Mouse (Mus musculus): Measurements from ENCODE around the gene Enah. TPM values are rescaled to one million over a fixed set of nuclear protein-coding genes. Genes with fewer than 3 reads are reported as not detected.

Gene Enah
- total RNA-seq, 2 experiments from 2014 or later, result 90.6 to 92.1 TPM

DNA sequence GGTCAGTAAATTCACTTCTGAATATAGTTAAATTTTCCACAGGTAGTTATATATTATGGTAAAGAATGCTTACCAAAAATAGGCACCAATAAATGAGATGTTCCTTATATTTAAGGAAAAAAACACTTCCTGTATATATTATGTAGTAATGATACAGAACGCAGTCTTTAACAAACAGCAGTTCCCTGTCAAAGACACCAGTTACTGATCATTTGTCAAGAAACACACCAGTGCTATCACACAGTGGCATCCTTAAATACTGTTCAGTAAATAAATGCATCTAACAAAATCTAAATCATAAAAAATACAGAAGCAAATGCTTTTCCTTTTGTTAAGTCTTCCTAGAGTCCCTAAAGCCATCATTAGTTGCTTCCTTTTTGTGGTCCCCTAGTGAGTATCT, 54.5 kb downstream of the Enah start:
- intact Hi-C loops (cut with DNase I), result loop anchor here (5.0 kb wide), 1 partner anchor 147 kb away; no protein-coding TSS in a partner anchor
- DNase-seq, result no peak

DNA sequence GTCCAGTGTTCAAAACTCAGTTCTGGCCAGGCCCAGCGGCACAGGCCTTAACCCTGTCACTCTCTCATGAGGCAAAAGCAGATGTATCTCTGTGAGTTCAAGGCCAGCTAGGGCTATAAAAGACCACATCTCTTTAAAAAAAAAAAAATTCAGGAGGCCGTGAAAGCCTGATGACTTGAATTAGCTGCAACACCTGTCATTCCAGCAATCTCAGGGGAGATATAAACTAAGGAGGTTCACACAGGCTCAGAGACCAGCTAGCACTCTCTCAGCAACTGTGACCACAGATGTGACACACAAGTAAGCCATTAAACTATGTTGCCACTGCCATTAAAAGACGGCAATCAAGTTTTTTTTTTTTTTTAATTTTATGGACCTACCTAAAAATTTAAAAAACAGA, 56.0 kb downstream of the Enah start:
- DNase-seq, result no peak
- intact Hi-C loops (cut with DNase I), result no loop called here

GRCm38 (mm10) chr1:181963351-181963750, 56.4 kb downstream of the Enah start:
- no peak for DNase-seq
- intact Hi-C loops (cut with DNase I), result no loop called here

DNA sequence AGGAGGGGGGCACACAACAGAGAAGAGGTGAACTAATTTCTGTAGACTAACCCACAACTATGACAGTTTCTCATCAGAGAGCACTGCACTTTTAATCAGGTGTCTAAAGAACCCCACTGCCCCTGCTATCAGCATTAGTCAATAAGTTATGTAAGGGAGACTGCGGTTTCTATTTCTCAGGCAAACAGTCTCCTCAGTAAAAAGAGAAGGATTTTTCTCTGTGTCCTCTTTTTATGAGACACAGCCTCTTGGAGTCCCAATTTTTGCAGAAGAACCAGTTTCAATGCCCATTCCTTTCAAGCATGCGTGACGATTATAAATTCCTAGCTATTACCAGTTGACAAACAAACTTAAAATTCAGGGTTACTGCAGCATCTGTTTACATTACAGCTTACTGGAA, 59.4 kb downstream of the Enah start:
- intact Hi-C loops (cut with DNase I), result no loop called here
- no peak for DNase-seq

DNA sequence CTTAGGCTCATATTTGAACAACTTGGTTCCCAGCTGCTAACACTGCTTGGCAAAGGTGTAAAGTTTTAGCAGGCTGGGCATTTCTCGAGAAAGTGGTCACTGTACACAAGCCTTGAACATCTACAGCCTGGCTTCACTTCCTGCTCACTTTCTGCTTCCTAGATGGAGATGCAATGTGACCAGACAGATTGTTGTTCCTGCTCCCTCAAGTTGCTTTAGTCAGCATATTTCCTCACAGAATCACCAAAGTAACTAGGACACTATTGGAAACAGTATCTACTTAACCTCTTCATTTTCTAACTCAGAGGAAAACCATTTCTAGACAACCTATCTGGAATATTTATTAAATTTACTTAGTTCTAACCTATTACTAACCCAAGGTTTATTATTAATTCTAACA, 61.4 kb downstream of the Enah start:
- no peak for DNase-seq
- intact Hi-C loops (cut with DNase I), result no loop called here

GRCm38 (mm10) chr1:181957736-181958135, 62.1 kb downstream of the Enah start:
- intact Hi-C loops (cut with DNase I), result no loop called here
- DNase-seq, result no peak

DNA sequence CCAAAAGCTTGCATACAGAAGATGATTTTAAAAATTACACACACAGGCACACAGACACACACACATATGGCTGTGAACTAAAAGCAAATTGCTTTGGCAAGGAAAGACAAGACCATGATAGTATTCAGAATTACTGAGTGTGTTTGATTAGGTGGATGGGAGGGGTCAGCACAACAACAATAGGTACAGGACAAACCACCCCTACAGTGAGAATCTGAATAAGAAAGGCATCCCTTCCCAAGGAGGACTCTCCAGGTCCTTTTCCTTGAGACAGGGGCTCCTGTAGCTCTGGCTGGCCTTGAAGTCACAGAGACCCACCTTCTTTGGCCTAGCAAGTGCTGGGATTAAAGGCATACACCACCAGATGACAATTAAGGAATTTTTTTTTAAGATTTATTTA, 66.2 kb downstream of the Enah start:
- intact Hi-C loops (cut with DNase I), result no loop called here
- no peak for DNase-seq

DNA sequence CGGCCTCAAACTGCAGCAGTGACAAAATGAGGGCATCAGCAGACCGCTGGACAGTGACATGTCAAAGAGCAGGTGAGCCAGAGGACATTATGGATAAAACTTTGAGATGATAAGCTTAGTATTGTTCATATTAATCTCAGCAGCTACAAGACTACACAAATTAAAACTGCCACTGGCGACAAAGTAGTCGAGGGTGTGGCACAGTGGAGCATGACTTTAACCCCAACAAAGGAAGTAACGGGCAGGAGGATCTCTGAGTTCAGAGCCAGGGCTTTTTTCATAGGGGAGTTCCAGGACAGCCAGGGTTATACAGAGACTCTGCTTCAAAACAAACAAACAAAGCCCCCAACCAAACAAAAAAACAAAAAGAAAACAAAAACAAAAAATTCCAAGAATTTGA, 68.5 kb downstream of the Enah start:
- no peak for DNase-seq
- intact Hi-C loops (cut with DNase I), result no loop called here

DNA sequence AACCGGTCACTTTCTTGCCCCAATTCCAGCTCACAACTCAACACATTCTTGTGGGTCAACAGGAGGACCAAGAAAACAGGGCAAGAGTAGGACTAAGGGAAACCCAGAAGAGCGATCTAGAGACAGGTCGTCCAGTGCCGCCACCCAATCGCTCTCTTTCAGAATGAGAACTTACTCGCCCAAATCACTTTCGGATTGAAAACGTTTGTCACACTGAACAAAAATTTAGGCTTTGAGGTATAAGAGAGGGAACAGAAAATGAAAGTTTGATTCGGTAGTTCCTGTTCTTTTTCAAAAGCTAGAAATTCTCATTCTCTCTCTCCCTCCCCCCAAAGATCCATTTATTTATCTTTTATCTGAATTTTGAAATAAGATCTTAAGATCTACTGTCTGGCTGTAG, 69.1 kb downstream of the Enah start:
- intact Hi-C loops (cut with DNase I), result no loop called here
- no peak for DNase-seq

- intact Hi-C loops (cut with DNase I), result no loop called here
- no peak for DNase-seq
These were observed 71.6 kb downstream of the Enah start for GRCm38 (mm10) chr1:181948191-181948590.

DNA sequence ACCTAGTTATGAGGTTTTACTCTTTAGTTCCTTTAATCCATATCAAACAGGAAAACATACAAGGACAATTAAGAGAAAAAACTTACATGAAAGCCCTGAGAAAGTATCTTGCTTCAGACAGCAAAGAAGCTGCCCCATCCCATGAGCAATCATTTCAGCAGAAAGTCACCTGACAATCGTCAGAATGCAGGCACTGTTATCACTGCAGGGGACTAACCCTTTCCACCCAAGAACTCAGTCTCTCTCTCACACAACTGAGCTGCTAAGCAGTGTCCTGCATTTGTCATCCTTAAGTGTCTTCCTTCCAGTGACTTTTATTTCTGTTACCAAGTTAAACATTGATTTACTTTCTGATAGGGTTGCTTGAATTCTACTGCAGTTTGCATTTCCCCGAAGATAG, 82.7 kb downstream of the Enah start:
- no peak for DNase-seq
- intact Hi-C loops (cut with DNase I), result no loop called here

DNA sequence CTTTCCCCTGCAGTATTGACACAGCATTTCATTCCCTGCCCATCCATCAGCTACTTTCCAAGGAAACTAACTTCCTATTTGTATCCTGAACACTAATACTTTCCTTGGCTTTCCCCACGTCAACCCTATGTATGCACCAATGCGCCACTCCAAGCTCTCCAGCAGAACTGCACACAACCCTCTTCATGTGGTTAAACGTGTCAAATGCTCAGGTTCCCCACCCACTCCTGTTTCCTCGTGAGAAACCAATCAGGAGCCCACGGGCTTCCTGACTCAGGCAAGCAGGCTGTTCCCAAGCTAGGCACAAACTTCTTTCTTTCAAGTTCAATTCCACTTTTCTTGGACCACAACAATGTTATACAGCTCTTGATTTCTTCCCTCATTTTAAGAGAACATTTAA, 91.4 kb downstream of the Enah start:
- no peak for DNase-seq
- intact Hi-C loops (cut with DNase I), result no loop called here

GRCm38 (mm10) chr1:181923384-181923783, 96.4 kb downstream of the Enah start:
- intact Hi-C loops (cut with DNase I), result no loop called here
- DNase-seq, result peak; percentile 27 to 39

- peak; percentile 27 to 45 for DNase-seq
- intact Hi-C loops (cut with DNase I), result no loop called here
These were observed 98.0 kb downstream of the Enah start for GRCm38 (mm10) chr1:181921580-181922494.

DNA sequence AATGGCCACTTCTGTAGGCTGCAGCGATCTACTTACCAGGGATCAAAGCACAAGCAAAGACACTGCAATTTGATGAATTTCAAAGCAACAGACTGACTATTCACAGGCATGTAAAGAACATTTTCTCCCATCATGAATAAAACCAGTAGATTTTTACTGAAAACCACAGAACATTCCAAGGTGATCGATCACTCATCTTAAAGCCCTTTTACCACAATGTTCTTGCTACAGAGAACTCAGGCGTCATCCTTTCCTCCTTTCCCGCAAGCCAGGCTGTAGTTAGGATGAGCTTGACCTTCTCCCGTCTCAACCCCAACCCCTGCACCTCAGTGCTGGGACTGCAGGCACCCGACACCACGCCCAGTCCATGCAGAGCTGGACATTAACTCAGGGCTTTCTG, 107.9 kb downstream of the Enah start:
- no peak for DNase-seq
- intact Hi-C loops (cut with DNase I), result no loop called here

DNA sequence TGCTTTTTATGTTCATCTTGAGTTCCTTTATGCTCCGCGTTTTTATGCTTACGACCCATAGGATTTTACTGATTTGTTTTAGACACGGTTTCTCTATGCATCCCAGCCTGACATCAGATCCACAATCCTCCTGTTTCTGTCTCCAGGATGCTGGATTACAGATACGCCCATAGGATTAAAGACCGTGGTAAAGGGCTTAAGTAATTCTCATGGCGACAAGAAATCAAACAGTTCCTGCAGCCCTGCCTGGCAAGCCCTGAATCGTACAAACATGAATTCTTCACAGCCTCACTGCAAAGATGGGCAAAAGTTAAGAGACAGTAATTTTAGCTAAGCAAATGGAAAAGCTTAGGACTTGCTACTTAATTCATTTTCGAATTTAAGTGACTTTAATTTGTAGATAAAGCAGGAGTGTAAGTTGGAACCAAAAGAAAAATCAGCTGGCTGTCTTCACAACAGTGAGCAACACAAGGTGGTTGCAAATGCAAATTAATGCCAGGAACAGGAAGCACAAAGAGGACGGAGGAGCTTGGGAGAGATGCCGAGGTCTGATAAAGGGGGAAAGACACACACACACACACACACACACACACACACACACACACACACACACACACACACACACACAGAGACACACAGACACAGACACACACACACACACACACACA, 118.0 kb downstream of the Enah start:
- intact Hi-C loops (cut with DNase I), result no loop called here
- DNase-seq, result no peak

DNA sequence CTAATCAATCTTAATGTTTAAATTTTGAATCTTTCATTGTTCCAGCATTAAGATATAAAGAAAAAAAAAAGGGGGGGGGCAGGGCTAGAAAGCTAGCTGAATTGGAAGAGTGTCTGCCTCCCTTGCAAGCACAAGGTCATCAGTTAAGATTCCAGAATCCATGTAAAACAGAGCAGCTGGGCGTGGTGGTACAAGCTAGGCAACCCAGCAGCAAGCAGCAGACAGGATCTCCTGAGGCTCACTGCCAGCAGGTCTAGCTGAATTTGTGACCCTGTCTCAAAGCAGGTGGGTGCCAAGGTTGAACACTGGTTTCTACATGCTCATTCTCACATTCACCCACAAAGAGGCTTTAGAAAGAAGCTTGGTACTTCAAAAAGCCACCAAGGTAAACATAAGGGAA, 118.9 kb downstream of the Enah start:
- DNase-seq, result no peak
- intact Hi-C loops (cut with DNase I), result no loop called here

- intact Hi-C loops (cut with DNase I), result no loop called here
- no peak for DNase-seq
These were observed 120.8 kb downstream of the Enah start for GRCm38 (mm10) chr1:181898961-181899360.

- no peak for DNase-seq
- intact Hi-C loops (cut with DNase I), result no loop called here
These were observed 122.8 kb downstream of the Enah start for GRCm38 (mm10) chr1:181896991-181897390.

- no peak for DNase-seq
- intact Hi-C loops (cut with DNase I), result no loop called here
These were observed 126.1 kb downstream of the Enah start for GRCm38 (mm10) chr1:181893721-181894120.

GRCm38 (mm10) chr1:181889670-181890069, 130.1 kb downstream of the Enah start:
- no peak for DNase-seq
- intact Hi-C loops (cut with DNase I), result loop anchor here (1.0 to 2.0 kb wide), 3 partner anchors 226 to 651 kb away; no protein-coding TSS in a partner anchor

- DNase-seq, result peak; percentile 92 to 96
- intact Hi-C loops (cut with DNase I), result loop anchor here (1.0 kb wide), 2 partner anchors 226 to 252 kb away; no protein-coding TSS in a partner anchor
These were observed 131.0 kb downstream of the Enah start for GRCm38 (mm10) chr1:181888801-181889200.
